Mouse (Mus musculus) testis, adult 2 months (tissue): ENCODE measurements around the gene Rlf. TPM values are rescaled to one million over a fixed set of nuclear protein-coding genes. Genes with fewer than 3 reads are reported as not detected.

Experiments
- H3K27ac ChIP-seq: fragments of 200-500 bp; 2 replicates; pipeline ENCODE4 v1.5.1; 2012; ENCODE audit warnings: low read depth, low read length; ENCODE audit not compliant: control insufficient read depth, insufficient read depth
- H3K27me3 ChIP-seq: fragments of 200-500 bp; 2 replicates; pipeline ENCODE4 v1.6.1; 2012; ENCODE audit warnings: mild to moderate bottlenecking, low read length, moderate library complexity; ENCODE audit not compliant: control insufficient read depth, insufficient read depth
- H3K36me3 ChIP-seq: fragments of 200-500 bp; 2 replicates; pipeline ENCODE4 v1.6.1; 2012; ENCODE audit warnings: mild to moderate bottlenecking, low read length; ENCODE audit not compliant: control insufficient read depth, insufficient read depth
- H3K4me1 ChIP-seq: fragments of 200-500 bp; 2 replicates; pipeline ENCODE4 v1.6.1; 2012; ENCODE audit warnings: low read length; ENCODE audit not compliant: control insufficient read depth, insufficient read depth
- H3K4me3 ChIP-seq: fragments of 200-500 bp; 2 replicates; pipeline ENCODE4 v1.5.1; 2012; ENCODE audit warnings: low read depth, mild to moderate bottlenecking, low read length, moderate library complexity, mixed read lengths; ENCODE audit not compliant: control insufficient read depth
- CTCF ChIP-seq: fragments of 200-500 bp; IDR thresholded peaks from 2 replicates; pipeline ENCODE4 v1.5.1; 2012; ENCODE audit warnings: low read depth, mild to moderate bottlenecking, inconsistent platforms, low read length, moderate library complexity; ENCODE audit not compliant: control insufficient read depth, insufficient read depth, insufficient replicate concordance
- POLR2A ChIP-seq: fragments of 200-500 bp; IDR thresholded peaks from 2 replicates; pipeline ENCODE4 v1.6.1; 2012; ENCODE audit warnings: low read depth, mild to moderate bottlenecking, inconsistent platforms, low read length, moderate library complexity; ENCODE audit not compliant: control insufficient read depth
- polyA plus RNA-seq: library from polyadenylated mRNA; depleted of rRNA; stranded (reverse); fragments of >200 nt; gene quantifications from 2 replicates; pipeline ENCODE4 v1.2.3, GENCODE M21; 2012; rRNA removed

Gene Rlf
- polyA plus RNA-seq, 1 experiment, result 4.7 TPM

GRCm38 (mm10) chr4:121163501-121164030, 51.3 kb downstream of the Rlf start:
- TF ChIP-seq POLR2A (no peak), CTCF (no peak)
- Histone ChIP-seq H3K36me3 (no peaks in the 10 kb centered on the region; the same call in 1 of the 2 replicates), H3K27ac (no peak overlapping the region), H3K4me3 (no peak overlapping the region), H3K4me1 (no peaks in the 10 kb centered on the region), H3K27me3 (no peaks in the 10 kb centered on the region)

- no peaks in the 10 kb centered on the region; the same call in 1 of the 2 replicates for H3K4me1 ChIP-seq
- no peaks in the 10 kb centered on the region for H3K27me3 ChIP-seq
- H3K4me3 ChIP-seq, result peak within 1 kb of the TSS; percentile 91
- no peaks in the 10 kb centered on the region for H3K36me3 ChIP-seq
- H3K27ac ChIP-seq, result peak within 1 kb of the TSS; percentile 81
- TF ChIP-seq CTCF (no peak), POLR2A (no peak; the same call in 1 of the 2 replicates)
Measured at GRCm38 (mm10) chr4:121109126-121109525, 105.8 kb downstream of the Rlf start, which contains the start of gene Tmco2. Gene Tmco2 (minus strand): TSS chr4:121109226.

GRCm38 (mm10) chr4:121103304-121103703, 111.6 kb downstream of the Rlf start:
- no peak for TF ChIP-seq CTCF
- no peak for TF ChIP-seq POLR2A
- Histone ChIP-seq H3K4me1 (no peaks in the 10 kb centered on the region), H3K27ac (no peak overlapping the region)

GRCm38 (mm10) chr4:121097650-121098378, 117.1 kb downstream of the Rlf start, which contains the start of gene Zmpste24:
Gene Zmpste24 (minus strand): TSS chr4:121098241.
- TF ChIP-seq CTCF, result no peak
- peak; percentile 46; the same call in 1 of the 2 replicates for TF ChIP-seq POLR2A
- Histone ChIP-seq H3K36me3 (no peaks in the 10 kb centered on the region), H3K4me3 (peak within 1 kb of the TSS; percentile 99), H3K4me1 (peaks cover 2% of the 10 kb centered on the region; the same call in 1 of the 2 replicates), H3K27ac (peak within 1 kb of the TSS; percentile 87), H3K27me3 (no peaks in the 10 kb centered on the region)

More at GRCm38 (mm10) chr4:121103304-121103703, 111.6 kb downstream of the Rlf start:
- Histone ChIP-seq H3K27me3 (no peaks in the 10 kb centered on the region), H3K4me3 (no peak overlapping the region), H3K36me3 (no peaks in the 10 kb centered on the region)

Other genes with a start within 250 kb of the Rlf start
- gene Smap2, start 197.8 kb downstream of the Rlf start, polyA plus RNA-seq, result 14.1 and 17.2 TPM in 2 replicates
- 0.04 and 0.10 TPM in 2 replicates for gene Col9a2, start 175.7 kb downstream of the Rlf start, polyA plus RNA-seq
- 6.3 and 7.8 TPM in 2 replicates for gene Zmpste24, start 116.8 kb downstream of the Rlf start, polyA plus RNA-seq
- gene Tmco2, start 105.9 kb downstream of the Rlf start, polyA plus RNA-seq, result 418 and 582 TPM in 2 replicates
- gene Gm12888, start 109.8 kb upstream of the Rlf start, polyA plus RNA-seq, result 0.08 and 0.26 TPM in 2 replicates
- not detected in 2 replicates for gene Gm12886, start 208.0 kb upstream of the Rlf start, polyA plus RNA-seq